Mouse (Mus musculus): ENCODE results near the gene Maff.

- TF ChIP-seq CTCF (IDR thresholded peaks at IDR 0.05; ENCODE audit: insufficient read depth, low read depth, low read length) = no peak
- TF ChIP-seq POLR2A (IDR thresholded peaks at IDR 0.05; ENCODE audit: insufficient read depth, low read depth, low read length) = no peak
These were observed 20.2 kb upstream of the Maff start for GRCm38 (mm10) chr15:79326264-79326663.

All from olfactory bulb, adult 2 months (tissue).